Comparison of ENCODE assay signal across 14 mouse cellular contexts in genomic region chr13:104499116-104500040, GRCm38 (mm10).
DNase-seq lines count a peak whose midpoint lies in the region; ATAC-seq and TF ChIP-seq lines count a peak whose summit lies in the region.
"Had no signal": no experiment of that assay in that cellular context is flagged by ENCODE, and none has a peak within 500 bp of the region (broad histone marks: within the 10 kb centered on the region; RNA-seq: fewer than 3 reads in every experiment).

No protein-coding gene starts in this region.

- no peak overlapping the region for H3K27ac ChIP-seq in kidney, embryonic 14.5 days (ENCODE audit: low read depth, low read length)
- no peak overlapping the region for H3K27ac ChIP-seq in limb, embryonic 15.5 days
- H3K27ac ChIP-seq: forebrain, embryonic 10.5 days; heart, embryonic 15.5 days; liver, embryonic 15.5 days had no signal

- H3K4me1 ChIP-seq in kidney, embryonic 14.5 days (ENCODE audit: control insufficient read depth, insufficient read depth, low read length) = no peaks in the 10 kb centered on the region
- H3K4me1 ChIP-seq in limb, embryonic 15.5 days = 0 out of 2 replicates have a peak, but pooled peaks cover 1% of the 10 kb centered on the region
- no peaks in the 10 kb centered on the region for H3K4me1 ChIP-seq in lung, adult 2 months (ENCODE audit: control insufficient read depth, insufficient read depth, low read length)
- H3K4me1 ChIP-seq: forebrain, embryonic 10.5 days; liver, embryonic 15.5 days had no signal

- no peak for TF ChIP-seq CTCF in lung, adult 2 months (IDR thresholded peaks at IDR 0.05; ENCODE audit: insufficient read depth, low read length)

- ATAC-seq in kidney, embryonic 14.5 days (ENCODE audit: low FRiP score, low TSS enrichment) = no peak
- peak; percentile 72; the same call in 1 of the 2 replicates for ATAC-seq in limb, embryonic 15.5 days (ENCODE audit: insufficient number of reproducible peaks, low FRiP score, low TSS enrichment, low read depth)

- no peak overlapping the region for H3K4me3 ChIP-seq in kidney, embryonic 14.5 days (ENCODE audit: low read length)
- no peak overlapping the region for H3K4me3 ChIP-seq in limb, embryonic 15.5 days
- H3K4me3 ChIP-seq in lung, adult 2 months (replicated peaks; ENCODE audit: extremely low read depth, low read depth, low read length) = no peak overlapping the region
- H3K4me3 ChIP-seq: forebrain, embryonic 10.5 days; heart, embryonic 15.5 days; liver, embryonic 15.5 days; megakaryocyte, embryonic 14.5 days had no signal

- peak; percentile 36 to 78 for DNase-seq in cerebellum, postnatal 4 days (ENCODE audit: low spot score in 2 of 2)
- no peak for DNase-seq in cerebellum, adult 8-10 months
- DNase-seq in kidney, adult 18-20 months = peak; percentile 70
- peak; percentile 41 for DNase-seq in gastrocnemius, postnatal 10 days
- no peak for DNase-seq in c-Kit-positive CD71-positive TER-119-positive erythroid progenitor cells, embryonic 14.5 days (ENCODE audit: low spot score)
- DNase-seq in lung, adult 2 months = no peak
- DNase-seq: B cell, adult 2 months; cerebellum, postnatal 36 days had no signal

- no peak overlapping the region for H3K4me2 ChIP-seq in kidney, embryonic 14.5 days (replicated peaks; ENCODE audit: low read depth, low read length)
- H3K4me2 ChIP-seq in limb, embryonic 15.5 days = no peak overlapping the region
- H3K4me2 ChIP-seq: heart, embryonic 15.5 days; liver, embryonic 15.5 days had no signal

- WGBS in kidney, embryonic 14.5 days = 81% methylated on average over 9 of the region's 9 CpGs
- WGBS in limb, embryonic 15.5 days = 61% methylated on average over 9 of the region's 9 CpGs
- 67% methylated on average over 9 of the region's 9 CpGs for WGBS in lung, adult 2 months

- H3K9me3 ChIP-seq in kidney, embryonic 14.5 days (ENCODE audit: control insufficient read depth, low read length) = no peaks in the 10 kb centered on the region
- no peaks in the 10 kb centered on the region for H3K9me3 ChIP-seq in limb, embryonic 15.5 days
- H3K9me3 ChIP-seq: forebrain, embryonic 10.5 days; heart, embryonic 15.5 days; liver, embryonic 15.5 days; megakaryocyte, embryonic 14.5 days had no signal

- no peak for TF ChIP-seq POLR2A in lung, adult 2 months (IDR thresholded peaks at IDR 0.05; ENCODE audit: borderline replicate concordance, extremely low read depth, low read depth, low read length)

- no peak overlapping the region for H3K9ac ChIP-seq in kidney, embryonic 14.5 days (ENCODE audit: low read depth, low read length)
- no peak overlapping the region for H3K9ac ChIP-seq in limb, embryonic 15.5 days
- H3K9ac ChIP-seq: heart, embryonic 15.5 days; liver, embryonic 15.5 days had no signal

- no peaks in the 10 kb centered on the region for H3K27me3 ChIP-seq in kidney, embryonic 14.5 days (ENCODE audit: control insufficient read depth, insufficient read depth, low read length)
- no peaks in the 10 kb centered on the region for H3K27me3 ChIP-seq in limb, embryonic 15.5 days
- H3K27me3 ChIP-seq: heart, embryonic 15.5 days; liver, embryonic 15.5 days; megakaryocyte, embryonic 14.5 days had no signal

- H3K36me3 ChIP-seq in kidney, embryonic 14.5 days (ENCODE audit: control insufficient read depth, insufficient read depth, low read length) = no peaks in the 10 kb centered on the region
- 0 out of 2 replicates have a peak, but pooled peaks cover 4% of the 10 kb centered on the region for H3K36me3 ChIP-seq in limb, embryonic 15.5 days
- H3K36me3 ChIP-seq: liver, embryonic 15.5 days had no signal

Comparison
In these comparisons a context has a peak if more than half of its experiments do, and no peak if none do; other contexts are left out.
1. DNase-seq: peak in cerebellum, postnatal 4 days (2 of 2), kidney, adult 18-20 months (single experiment) and gastrocnemius, postnatal 10 days (single experiment); none in cerebellum, adult 8-10 months (single experiment), c-Kit-positive CD71-positive TER-119-positive erythroid progenitor cells, embryonic 14.5 days (single experiment) and lung, adult 2 months (single experiment).